Mouse (Mus musculus): Measurements from ENCODE around the gene Ninj2.

The Ninj2 gene

GRCm38 (mm10) chr6:120179044-120179755, 86.0 kb downstream of the Ninj2 start:
- no peak for DNase-seq (ENCODE audit: low spot score)

GRCm38 (mm10) chr6:120179756-120180206, 86.6 kb downstream of the Ninj2 start:
- DNase-seq (ENCODE audit: low spot score) = no peak

- DNase-seq (ENCODE audit: low spot score) = no peak
These were observed 87.3 kb downstream of the Ninj2 start for GRCm38 (mm10) chr6:120180492-120180891.

DNA sequence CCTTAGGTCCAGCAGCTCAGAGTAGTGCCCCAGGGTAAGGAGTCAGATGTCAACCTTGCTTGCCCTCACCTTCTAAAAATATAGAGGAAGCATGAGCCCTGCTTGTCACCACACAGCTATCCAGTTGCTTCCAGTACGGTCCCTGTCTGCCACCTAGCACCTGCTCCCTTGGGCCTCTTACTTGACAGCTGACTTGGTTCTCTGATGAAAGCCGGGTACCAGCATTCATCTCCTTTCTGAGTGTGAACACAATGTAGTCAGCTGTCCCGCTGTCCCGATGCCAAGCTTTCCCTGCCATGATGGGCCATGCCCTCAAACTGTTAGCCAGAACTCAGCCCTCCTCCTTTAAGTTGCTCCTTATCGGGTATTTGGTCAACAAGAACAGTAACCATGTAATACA, 89.0 kb downstream of the Ninj2 start:
- no peak for DNase-seq (ENCODE audit: low spot score)

DNA sequence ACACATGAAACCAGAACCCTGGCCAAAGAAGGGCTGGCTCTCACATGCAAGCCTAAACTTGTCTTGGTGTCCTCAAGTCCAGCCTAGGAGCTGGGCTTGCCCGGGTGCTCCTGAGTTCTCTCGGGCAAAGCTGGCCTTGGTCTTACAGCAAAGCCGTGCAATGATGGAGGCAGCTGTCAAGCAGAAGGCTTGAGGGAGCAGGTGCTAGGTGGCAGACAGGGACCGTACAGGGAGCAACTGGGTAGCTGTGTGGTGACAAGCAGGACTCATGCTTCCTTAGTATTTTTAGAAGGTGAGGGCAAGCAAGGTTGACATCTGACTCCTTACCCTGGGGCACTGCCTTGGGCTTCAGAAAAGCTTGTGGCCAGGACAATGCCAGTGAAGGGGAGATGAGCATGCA, 90.6 kb downstream of the Ninj2 start:
- no peak for DNase-seq (ENCODE audit: low spot score)

DNA sequence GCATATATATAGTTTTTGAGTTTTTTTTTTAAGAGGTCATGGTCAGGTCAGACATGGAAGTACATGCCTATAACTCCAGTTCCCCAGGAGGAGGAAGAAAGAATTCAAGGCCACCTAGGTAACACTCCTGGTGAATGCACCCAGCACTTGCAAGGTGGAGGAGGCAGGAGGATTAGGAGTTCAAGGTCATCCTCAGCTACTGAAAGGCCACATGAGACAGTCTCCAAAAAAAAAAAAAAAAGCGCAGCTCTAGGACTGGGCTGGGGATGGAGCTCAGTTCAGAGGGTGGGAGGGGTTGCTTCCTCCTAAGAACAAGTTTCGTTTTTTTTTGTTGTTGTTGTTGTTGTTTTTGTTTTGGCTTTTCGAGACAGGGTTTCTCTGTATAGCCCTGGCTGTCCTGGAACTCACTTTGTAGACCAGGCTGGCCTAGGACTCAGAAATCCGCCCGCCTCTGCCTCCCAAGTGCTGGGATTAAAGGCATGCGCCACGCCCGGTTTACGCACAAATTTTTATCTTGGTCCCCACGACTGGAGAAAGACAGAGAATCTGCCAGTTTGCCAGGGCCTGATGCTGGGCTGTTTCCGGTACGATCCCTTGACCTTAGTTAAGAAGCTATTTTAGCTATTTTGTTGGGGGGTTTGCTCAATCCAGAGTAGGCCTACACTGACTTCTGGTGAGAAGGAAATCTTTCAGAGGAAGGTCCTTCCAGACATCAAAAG, 92.0 kb downstream of the Ninj2 start:
- DNase-seq (ENCODE audit: low spot score) = no peak

GRCm38 (mm10) chr6:120185756-120186155, 92.6 kb downstream of the Ninj2 start:
- DNase-seq (ENCODE audit: low spot score) = no peak

- DNase-seq (ENCODE audit: low spot score) = no peak
These were observed 93.4 kb downstream of the Ninj2 start for GRCm38 (mm10) chr6:120186594-120186993.

DNA sequence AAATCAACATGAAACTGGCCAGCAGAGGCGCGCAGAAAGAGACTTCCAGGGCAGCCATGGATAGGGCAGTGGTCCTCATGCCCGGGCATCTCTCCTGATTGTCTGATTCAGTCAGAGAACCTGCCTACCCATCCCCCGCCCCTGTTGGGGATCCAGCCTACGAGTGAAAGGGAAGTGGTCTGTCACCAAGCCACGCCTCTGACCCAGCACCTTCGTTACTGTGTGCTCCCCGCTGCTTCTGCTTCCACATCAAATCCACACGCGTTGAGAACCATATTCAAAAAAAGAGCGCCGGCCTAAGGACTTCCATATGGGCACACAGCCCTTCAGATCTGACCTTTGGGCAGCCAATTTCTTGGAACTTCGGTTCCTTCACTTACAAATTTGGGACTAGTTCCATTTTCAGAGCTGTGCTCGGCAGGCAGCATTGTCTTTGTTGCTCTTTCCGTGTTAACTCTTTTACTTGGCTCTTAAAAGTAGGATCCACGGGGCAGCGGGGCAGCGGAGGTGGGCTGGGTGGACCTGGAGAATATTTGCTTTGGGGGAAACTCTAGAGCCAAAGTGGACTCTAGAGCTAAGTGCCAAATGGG, 94.5 kb downstream of the Ninj2 start:
- no peak for DNase-seq (ENCODE audit: low spot score)

GRCm38 (mm10) chr6:120188376-120189235, 95.5 kb downstream of the Ninj2 start:
- DNase-seq (ENCODE audit: low spot score) = no peak

- DNase-seq (ENCODE audit: low spot score) = no peak
These were observed 96.1 kb downstream of the Ninj2 start for GRCm38 (mm10) chr6:120189287-120189686.

- no peak for DNase-seq (ENCODE audit: low spot score)
These were observed 97.2 kb downstream of the Ninj2 start for GRCm38 (mm10) chr6:120190365-120190764.

- no peak for DNase-seq (ENCODE audit: low spot score)
These were observed 97.8 kb downstream of the Ninj2 start for GRCm38 (mm10) chr6:120190912-120191311.

GRCm38 (mm10) chr6:120191396-120192170, 98.4 kb downstream of the Ninj2 start:
- no peak for DNase-seq (ENCODE audit: low spot score)

DNA sequence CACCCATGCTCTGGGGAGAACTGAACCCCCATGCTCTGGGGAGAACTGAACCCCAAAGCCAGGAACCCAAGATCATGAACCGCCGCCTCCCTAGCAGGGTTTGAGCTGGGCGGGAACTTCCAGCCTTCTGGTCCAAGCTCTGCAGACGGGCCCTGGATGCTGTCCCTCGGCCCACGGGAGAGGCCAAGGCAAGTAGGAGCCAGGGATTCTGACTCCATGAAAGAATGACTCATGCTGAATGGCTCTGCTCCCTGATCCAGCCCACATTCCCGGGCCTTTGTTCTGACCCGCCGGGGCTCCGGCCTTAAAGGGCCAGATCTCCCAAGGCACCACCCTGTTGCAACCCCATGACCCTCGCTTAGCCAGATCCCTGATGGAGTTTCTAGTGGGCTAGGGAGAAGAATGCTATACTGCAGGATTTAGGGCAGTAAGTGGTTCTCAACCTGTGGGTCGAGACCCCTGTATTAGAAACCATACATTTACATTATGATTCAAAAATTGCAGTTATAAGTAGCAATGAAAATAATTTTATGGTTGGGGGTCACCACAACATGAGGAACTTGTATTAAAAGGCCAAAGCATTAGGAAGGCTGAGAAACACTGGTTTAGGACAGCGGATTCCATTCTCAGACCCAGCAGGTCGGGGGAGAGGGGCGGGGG, 99.2 kb downstream of the Ninj2 start:
- peak; percentile 84 for DNase-seq (ENCODE audit: low spot score)

DNA sequence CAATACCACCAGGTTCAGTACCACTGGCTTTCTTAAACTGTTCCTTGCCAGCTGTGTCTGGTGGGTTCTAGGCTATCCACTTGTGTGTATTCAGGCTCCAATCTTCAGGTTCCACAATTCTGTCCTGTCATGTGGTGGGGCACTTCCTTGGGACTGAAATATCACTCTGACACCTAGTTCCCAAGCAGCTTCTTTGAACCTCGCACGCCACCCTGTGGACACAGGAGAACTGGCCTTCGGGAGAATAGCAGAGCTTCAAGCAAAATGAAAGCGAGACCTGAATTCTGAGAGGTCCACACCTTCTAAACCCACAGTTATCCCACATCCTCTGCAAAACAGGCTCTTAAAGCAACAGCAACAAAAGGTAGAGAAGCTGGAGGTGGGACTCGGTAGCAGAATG, 100.0 kb downstream of the Ninj2 start:
- peak; percentile 93 for DNase-seq (ENCODE audit: low spot score)

GRCm38 (mm10) chr6:120193793-120194192, 100.6 kb downstream of the Ninj2 start:
- DNase-seq (ENCODE audit: low spot score) = no peak

GRCm38 (mm10) chr6:120194305-120194704, 101.2 kb downstream of the Ninj2 start:
- no peak for DNase-seq (ENCODE audit: low spot score)

- DNase-seq (ENCODE audit: low spot score) = peak; percentile 85
These were observed 101.8 kb downstream of the Ninj2 start for GRCm38 (mm10) chr6:120194963-120195362.

- no peak for DNase-seq (ENCODE audit: low spot score)
These were observed 103.7 kb downstream of the Ninj2 start for GRCm38 (mm10) chr6:120196837-120197236.

- peak; percentile 80 for DNase-seq (ENCODE audit: low spot score)
These were observed 104.8 kb downstream of the Ninj2 start for GRCm38 (mm10) chr6:120197964-120198363.
